Mouse (Mus musculus) ES-Bruce4 (cell line): ENCODE measurements around the gene Lyz2.

Source experiments
- CTCF ChIP-seq: IDR thresholded peaks from one replicate; pipeline ENCODE4 v1.8.1; 2011; ENCODE audit warnings: low read depth, low read length
- EP300 ChIP-seq: IDR thresholded peaks from 2 replicates; pipeline ENCODE4 v1.6.1; 2011; ENCODE audit warnings: low read depth, low read length; ENCODE audit not compliant: insufficient read depth
- POLR2A ChIP-seq: IDR thresholded peaks from one replicate; pipeline ENCODE4 v1.8.1; 2011; ENCODE audit warnings: low read length; ENCODE audit not compliant: insufficient read depth

GRCm38 (mm10) chr10:117304371-117304770, 22.2 kb upstream of the Lyz2 start:
- TF ChIP-seq CTCF (no peak), POLR2A (no peak), EP300 (no peak)
